Mouse (Mus musculus) Muller cell, postnatal 12 days (primary cell): ENCODE data around the gene Saxo2.

Source experiments
- DNase-seq: peaks from one replicate; pipeline ENCODE4 v3.0.0-alpha.2; 2015; ENCODE audit errors: inconsistent ontology term

Saxo2 gene

GRCm38 (mm10) chr7:82648353-82649080 lies at the start of gene Saxo2, which contains the start of gene Efl1:
Gene Saxo2 (minus strand): TSS chr7:82648528.
Gene Efl1 (plus strand): TSS chr7:82648614.
- peak; percentile 96 for DNase-seq

DNA sequence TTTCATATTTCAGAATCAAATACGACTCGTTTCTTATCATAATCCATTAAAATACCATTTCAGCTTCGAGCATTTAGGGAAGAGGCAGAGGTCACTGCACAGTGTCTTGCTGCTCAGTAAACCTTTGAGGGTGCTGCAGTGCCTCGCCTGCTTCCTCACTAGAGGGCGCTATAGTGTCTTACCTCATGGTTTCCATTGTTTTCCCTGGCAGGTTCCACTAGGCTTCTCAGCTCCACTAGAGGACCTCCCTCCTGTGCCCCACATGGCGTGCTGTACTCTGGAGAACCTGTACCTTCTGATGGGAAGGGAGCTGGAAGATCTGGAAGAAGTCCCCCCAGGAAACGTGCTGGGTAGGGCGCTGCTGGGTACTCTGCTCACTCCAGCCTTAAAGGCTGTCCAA lies 49.3 kb upstream of the Saxo2 start:
- no peak for DNase-seq

DNA sequence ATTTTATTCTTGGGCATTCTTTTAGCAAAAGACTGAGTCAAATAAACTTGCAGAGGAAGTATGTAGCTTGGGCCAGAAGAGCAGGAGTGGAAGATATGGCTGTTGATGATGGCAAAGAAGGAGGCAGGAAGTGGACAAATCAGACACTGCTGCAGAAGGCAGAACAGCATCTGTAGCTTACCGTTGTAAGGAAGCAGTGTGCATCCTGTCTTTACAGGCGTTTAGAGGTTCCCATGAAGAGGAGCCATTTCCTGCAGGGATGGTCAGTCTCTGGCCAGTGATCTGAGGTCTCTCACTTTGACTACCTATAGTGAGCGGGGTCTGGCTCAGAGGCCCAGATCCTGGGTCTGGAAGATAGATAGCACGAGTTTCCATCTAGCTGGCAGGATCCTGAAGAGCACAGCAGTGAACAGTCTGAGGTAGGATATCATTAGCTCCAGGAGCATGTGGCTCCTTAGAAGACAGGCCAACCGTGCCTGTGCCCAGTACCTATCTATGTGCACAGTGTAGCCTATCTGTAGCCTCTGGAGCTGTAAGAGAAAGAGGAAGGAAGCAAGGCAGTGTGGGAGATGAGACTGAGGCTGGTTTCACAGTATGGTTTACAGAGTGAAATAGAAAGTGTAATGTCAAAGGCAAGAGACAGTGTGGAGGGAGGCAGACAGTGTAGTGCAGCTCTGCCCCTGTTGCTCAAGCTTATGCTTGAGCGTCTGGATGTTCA lies 42.9 kb upstream of the Saxo2 start:
- no peak for DNase-seq

- DNase-seq = peak; percentile 58
These were observed 40.4 kb upstream of the Saxo2 start for GRCm38 (mm10) chr7:82688736-82689135.

DNA sequence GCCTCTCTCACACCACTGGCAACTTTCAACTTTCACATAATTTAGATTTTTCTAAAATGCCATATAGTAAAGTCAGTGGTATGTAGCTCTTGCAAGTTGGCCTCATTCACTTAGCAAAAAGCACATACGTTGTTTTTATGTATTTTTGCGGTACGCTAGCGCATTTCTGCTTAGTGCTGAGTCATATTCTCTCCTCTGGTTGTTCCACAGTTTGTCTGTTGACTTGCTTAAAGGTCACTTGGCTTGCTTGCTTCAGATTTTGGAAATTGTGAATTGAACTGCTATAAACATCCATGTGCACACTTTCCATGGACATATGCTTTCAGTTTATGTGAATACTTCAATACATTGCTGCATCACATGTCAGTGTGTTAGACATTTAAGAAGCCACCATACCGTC lies 31.6 kb upstream of the Saxo2 start:
- no peak for DNase-seq

GRCm38 (mm10) chr7:82676834-82677233 lies 28.5 kb upstream of the Saxo2 start:
- no peak for DNase-seq

- DNase-seq = no peak
These were observed 27.7 kb upstream of the Saxo2 start for GRCm38 (mm10) chr7:82676001-82676400.

DNA sequence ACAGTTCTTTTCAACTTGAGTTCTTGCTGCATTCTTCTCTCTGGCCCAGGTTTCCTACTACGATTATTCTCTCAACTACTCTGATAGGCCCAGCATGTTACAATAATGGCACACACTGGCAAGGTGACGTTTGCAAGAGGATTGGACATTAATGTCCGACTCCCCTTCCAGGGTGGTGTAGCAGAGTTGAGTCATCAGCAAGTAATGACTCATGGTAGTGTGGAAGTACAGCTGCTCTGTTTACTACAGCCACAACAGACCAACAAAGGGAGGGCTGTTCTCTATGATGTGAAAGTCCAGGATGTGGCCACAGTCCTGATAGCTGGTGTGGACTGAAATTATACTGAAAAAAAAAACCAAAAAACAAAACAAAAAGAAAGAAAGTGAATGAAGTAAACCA lies 16.3 kb upstream of the Saxo2 start:
- DNase-seq = peak; percentile 69

DNA sequence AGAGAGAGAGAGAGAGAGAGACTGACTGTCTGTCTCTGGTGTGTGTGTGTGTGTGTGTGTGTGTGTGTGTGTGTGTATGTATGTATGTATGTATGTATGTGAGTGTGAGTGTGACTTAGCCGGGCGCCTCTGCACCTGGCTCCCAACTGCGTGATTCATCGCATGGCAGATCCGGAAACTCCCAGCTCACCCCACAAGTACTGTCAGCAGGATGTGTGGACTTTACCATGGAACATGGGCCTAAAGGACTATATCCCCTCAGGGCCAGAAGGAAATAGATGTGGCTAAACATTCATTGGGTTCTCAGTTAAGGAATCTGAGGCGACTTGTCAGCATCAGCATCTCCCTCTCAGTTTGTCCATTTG lies 735 bp upstream of the Saxo2 start:
- DNase-seq = no peak

DNA sequence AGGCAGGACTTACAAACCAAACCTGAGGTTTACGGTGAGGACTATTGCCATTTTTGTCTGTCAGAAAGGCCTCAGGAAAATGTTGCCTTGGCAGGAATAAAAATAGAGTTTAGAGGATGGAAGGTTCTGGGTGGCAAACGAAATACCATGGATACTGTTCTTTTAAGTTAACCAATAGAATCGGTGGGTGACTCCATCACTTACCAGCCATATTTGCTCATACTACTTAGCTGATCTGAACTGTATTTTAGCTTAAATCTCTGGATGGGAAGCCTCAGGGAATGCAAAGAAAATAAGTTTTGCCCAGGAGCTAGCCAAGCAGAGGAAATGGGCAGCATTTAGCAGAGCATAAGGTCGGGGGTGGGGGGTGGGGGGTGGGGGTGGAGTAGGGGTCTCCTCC lies 419 bp downstream of the Saxo2 start:
- peak; percentile 0 for DNase-seq

DNA sequence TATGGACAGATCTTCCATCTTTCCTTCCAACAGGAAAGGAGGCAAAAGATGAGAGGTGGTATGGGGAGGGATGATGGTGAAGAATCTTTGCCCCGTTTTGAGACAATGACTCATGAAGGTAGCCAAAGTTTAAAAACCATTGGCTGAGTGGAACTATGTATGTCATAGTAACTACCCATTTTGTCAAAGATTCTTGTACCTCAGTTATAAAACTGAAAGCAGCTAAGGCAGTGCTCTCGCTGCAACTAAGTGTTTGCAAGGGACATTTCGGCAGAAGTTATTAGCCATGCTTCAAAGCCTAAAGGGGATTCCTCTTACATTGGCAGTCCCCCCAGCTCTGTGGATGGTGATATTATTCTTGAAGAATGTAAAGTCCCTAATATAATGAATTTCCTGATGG lies 1.1 kb downstream of the Saxo2 start:
- DNase-seq = no peak

DNA sequence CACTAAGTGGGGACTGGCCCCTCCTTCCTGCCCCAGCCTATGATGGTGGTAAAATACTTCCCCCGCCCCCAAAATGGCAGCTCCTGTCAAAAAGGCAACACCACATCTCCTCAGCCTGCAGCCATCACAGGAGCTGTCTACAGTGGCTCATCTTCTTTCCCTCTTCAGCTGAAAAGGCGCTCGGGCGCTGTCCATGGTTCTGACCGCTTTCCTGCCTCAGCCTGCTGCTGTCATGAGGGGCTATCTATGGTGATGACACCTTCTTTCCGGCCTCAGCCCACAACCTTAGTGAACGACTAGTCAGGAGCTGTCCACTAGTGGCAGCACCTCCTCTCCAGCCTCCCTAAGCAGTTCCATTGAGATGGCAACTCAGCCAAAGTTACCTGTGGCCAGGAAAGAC lies 23.0 kb downstream of the Saxo2 start:
- DNase-seq = peak; percentile 59

- DNase-seq = peak; percentile 7
These were observed 38.7 kb downstream of the Saxo2 start for GRCm38 (mm10) chr7:82609629-82610028.

GRCm38 (mm10) chr7:82605425-82605824 lies 42.9 kb downstream of the Saxo2 start:
- no peak for DNase-seq

DNA sequence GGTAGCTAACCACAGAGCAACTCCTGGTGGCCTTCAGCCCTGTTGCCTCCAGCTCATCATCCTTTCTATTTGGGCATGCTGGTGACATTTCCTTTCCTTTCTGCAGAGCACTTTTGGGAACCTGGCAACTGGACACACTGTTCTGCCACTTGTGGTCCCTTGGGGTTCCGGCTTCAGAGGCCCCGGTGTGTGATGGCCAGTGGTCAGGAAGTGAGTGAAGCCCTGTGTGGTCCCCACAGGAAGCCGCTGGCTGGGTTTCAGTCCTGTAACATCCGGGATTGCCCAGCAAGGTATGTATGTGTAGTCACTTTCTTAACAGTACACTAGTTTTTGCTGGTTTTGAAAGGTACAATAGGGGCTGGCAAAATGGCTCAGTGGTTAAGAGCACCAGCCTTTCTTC lies 46.3 kb downstream of the Saxo2 start:
- no peak for DNase-seq

DNA sequence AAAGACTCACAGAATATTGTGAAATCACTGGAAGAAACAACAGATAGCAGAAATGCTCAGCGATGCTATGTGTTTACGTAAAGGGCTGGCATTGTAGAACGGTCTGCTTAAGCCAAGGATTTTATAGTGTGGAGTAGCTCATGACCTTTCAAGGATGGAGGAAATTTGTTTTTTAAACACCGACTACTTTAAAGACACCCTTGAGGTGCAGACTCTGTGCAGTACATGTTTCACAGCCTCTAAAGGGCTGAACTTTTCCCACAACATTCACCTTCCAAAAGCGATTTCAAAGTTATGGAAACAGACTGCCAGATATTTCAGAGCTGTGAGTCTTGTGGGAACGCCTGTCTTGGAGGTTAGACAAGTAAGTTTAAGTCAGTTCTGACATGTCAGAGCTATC lies 57.4 kb downstream of the Saxo2 start:
- DNase-seq = no peak
